Mouse (Mus musculus) forebrain, embryonic 16.5 days (tissue): ENCODE results near the gene Kidins220. TPM values are rescaled to one million over a fixed set of nuclear protein-coding genes. Genes with fewer than 3 reads are reported as not detected.

Source experiments
- ATAC-seq: fragments of 200-750 bp; cut with Nextera tagmentation; 2 replicates; pipeline ENCODE4 v1.8.0; 2017; ENCODE audit warnings: mild to moderate bottlenecking, moderate library complexity
- H3K27ac ChIP-seq: fragments of 300-500 bp; sonication (generic); 2 replicates; pipeline ENCODE4 v1.5.1; 2014; ENCODE audit warnings: low read length, control low read depth
- H3K27me3 ChIP-seq: fragments of 300-500 bp; sonication (generic); replicated peaks from 2 replicates; pipeline ENCODE4 v1.6.1; 2014; ENCODE audit warnings: low read length; ENCODE audit not compliant: control insufficient read depth, insufficient read depth
- H3K36me3 ChIP-seq: fragments of 300-500 bp; sonication (generic); 2 replicates; pipeline ENCODE4 v1.6.1; 2014; ENCODE audit not compliant: control insufficient read depth, insufficient read depth
- H3K4me1 ChIP-seq: fragments of 300-500 bp; sonication (generic); replicated peaks from 2 replicates; pipeline ENCODE4 v1.6.1; 2014; ENCODE audit warnings: low read length; ENCODE audit not compliant: control insufficient read depth, insufficient read depth
- H3K4me2 ChIP-seq: fragments of 300-500 bp; sonication (generic); 2 replicates; pipeline ENCODE4 v1.6.1; 2014; ENCODE audit warnings: mild to moderate bottlenecking, low read length, control low read depth
- H3K4me3 ChIP-seq: fragments of 300-500 bp; sonication (generic); replicated peaks from 2 replicates; pipeline ENCODE4 v1.5.1; 2014; ENCODE audit warnings: mild to moderate bottlenecking, low read length, control low read depth
- H3K9ac ChIP-seq: fragments of 300-500 bp; sonication (generic); replicated peaks from 2 replicates; pipeline ENCODE4 v1.6.1; 2014; ENCODE audit warnings: low read depth, low read length, control low read depth
- H3K9me3 ChIP-seq: fragments of 300-500 bp; sonication (generic); 2 replicates; pipeline ENCODE4 v1.6.1; 2016; ENCODE audit warnings: low read length; ENCODE audit not compliant: control insufficient read depth
- WGBS: fragments of 180-500 bp; shearing (Covaris S2); extraction: QIAGEN DNeasy Blood & Tissue Kit; methylation state at CpG from one replicate; pipeline ENCODE4 v1.1.7; 2014; 5-methylcytosine and 5-hydroxymethylcytosine counted together
- polyA plus RNA-seq: library from polyadenylated mRNA; unstranded; fragments of >200 nt; fragmentation: Nextera tagmentation; extraction: Ambion mirVana; gene quantifications from 2 replicates; pipeline ENCODE4 v1.2.1, GENCODE M21; 2015

The Kidins220 gene
- polyA plus RNA-seq, 1 experiment from 2014 or later = 179 TPM

- Histone ChIP-seq H3K9me3 (no peaks in the 10 kb centered on the region), H3K9ac (no peak overlapping the region), H3K27me3 (no peaks in the 10 kb centered on the region), H3K4me2 (no peak overlapping the region), H3K4me3 (no peak overlapping the region), H3K27ac (no peak overlapping the region), H3K4me1 (peaks cover 4% of the 10 kb centered on the region; the same call in 1 of the 2 replicates), H3K36me3 (peaks cover 16% of the 10 kb centered on the region)
- ATAC-seq = no peak
- 30% methylated on average over 7 of the region's 7 CpGs for WGBS
Measured at GRCm38 (mm10) chr12:25060901-25061300, 86.2 kb downstream of the Kidins220 start.

GRCm38 (mm10) chr12:25062264-25062663 is 87.5 kb downstream of the Kidins220 start:
- H3K9ac ChIP-seq = no peak overlapping the region
- H3K4me1 ChIP-seq = peaks cover 4% of the 10 kb centered on the region; the same call in 1 of the 2 replicates
- WGBS = 84% methylated on average over 6 of the region's 6 CpGs
- H3K27ac ChIP-seq = no peak overlapping the region
- no peaks in the 10 kb centered on the region for H3K9me3 ChIP-seq
- no peak overlapping the region for H3K4me3 ChIP-seq
- no peak for ATAC-seq
- H3K27me3 ChIP-seq = no peaks in the 10 kb centered on the region
- H3K36me3 ChIP-seq = peaks cover 7% of the 10 kb centered on the region; the same call in 1 of the 2 replicates
- H3K4me2 ChIP-seq = no peak overlapping the region

- Histone ChIP-seq H3K36me3 (no peaks in the 10 kb centered on the region), H3K4me2 (no peak overlapping the region), H3K9ac (no peak overlapping the region), H3K27ac (no peak overlapping the region), H3K9me3 (no peaks in the 10 kb centered on the region), H3K27me3 (no peaks in the 10 kb centered on the region), H3K4me3 (no peak overlapping the region), H3K4me1 (no peaks in the 10 kb centered on the region)
- 90% methylated on average over 4 of the region's 4 CpGs for WGBS
- no peak for ATAC-seq
Measured at GRCm38 (mm10) chr12:25073374-25073773, 98.6 kb downstream of the Kidins220 start.

GRCm38 (mm10) chr12:25074344-25074743 is 99.6 kb downstream of the Kidins220 start:
- Histone ChIP-seq H3K36me3 (no peaks in the 10 kb centered on the region), H3K4me1 (no peaks in the 10 kb centered on the region), H3K4me2 (no peak overlapping the region), H3K9ac (no peak overlapping the region), H3K27ac (no peak overlapping the region), H3K4me3 (no peak overlapping the region), H3K9me3 (no peaks in the 10 kb centered on the region), H3K27me3 (no peaks in the 10 kb centered on the region)
- WGBS = 88% methylated on average over 3 of the region's 3 CpGs
- ATAC-seq = no peak

- no peak overlapping the region for H3K4me3 ChIP-seq
- ATAC-seq = no peak
- WGBS = 38% methylated on average over 26 of the region's 26 CpGs
- H3K4me1 ChIP-seq = no peaks in the 10 kb centered on the region
- no peak overlapping the region for H3K9ac ChIP-seq
- H3K27me3 ChIP-seq = no peaks in the 10 kb centered on the region
- H3K27ac ChIP-seq = no peak overlapping the region
- no peak overlapping the region for H3K4me2 ChIP-seq
- H3K36me3 ChIP-seq = no peaks in the 10 kb centered on the region
- H3K9me3 ChIP-seq = no peaks in the 10 kb centered on the region
Measured at GRCm38 (mm10) chr12:25083260-25084178, 108.8 kb downstream of the Kidins220 start.

- ATAC-seq = no peak
- H3K9ac ChIP-seq = no peak overlapping the region
- 45% methylated on average over 4 of the region's 4 CpGs for WGBS
- H3K36me3 ChIP-seq = no peaks in the 10 kb centered on the region
- no peak overlapping the region for H3K4me2 ChIP-seq
- H3K27ac ChIP-seq = no peak overlapping the region
- H3K27me3 ChIP-seq = no peaks in the 10 kb centered on the region
- H3K9me3 ChIP-seq = no peaks in the 10 kb centered on the region
- H3K4me1 ChIP-seq = peaks cover 4% of the 10 kb centered on the region; the same call in 1 of the 2 replicates
- H3K4me3 ChIP-seq = no peak overlapping the region
Measured at GRCm38 (mm10) chr12:25086966-25087365, 112.2 kb downstream of the Kidins220 start.

- H3K27me3 ChIP-seq = no peaks in the 10 kb centered on the region
- H3K4me3 ChIP-seq = no peak overlapping the region
- no peak for ATAC-seq
- H3K9me3 ChIP-seq = no peaks in the 10 kb centered on the region
- peaks cover 19% of the 10 kb centered on the region for H3K4me1 ChIP-seq
- no peak overlapping the region for H3K4me2 ChIP-seq
- H3K36me3 ChIP-seq = no peaks in the 10 kb centered on the region
- no peak overlapping the region for H3K9ac ChIP-seq
- H3K27ac ChIP-seq = no peak overlapping the region
- 90% methylated on average over 1 of the region's 1 CpGs for WGBS
Measured at GRCm38 (mm10) chr12:25089433-25089832, 114.7 kb downstream of the Kidins220 start.

- 8% methylated on average over 25 of the region's 25 CpGs for WGBS
Measured at GRCm38 (mm10) chr12:25092027-25092704, 117.4 kb downstream of the Kidins220 start.

GRCm38 (mm10) chr12:25092751-25093211 is 118.1 kb downstream of the Kidins220 start:
- Histone ChIP-seq H3K4me2 (peak overlapping the region; percentile 75), H3K9me3 (no peaks in the 10 kb centered on the region), H3K4me1 (peaks cover 32% of the 10 kb centered on the region), H3K36me3 (no peaks in the 10 kb centered on the region), H3K27ac (peak overlapping the region; percentile 63; the same call in 1 of the 2 replicates), H3K9ac (peak overlapping the region; percentile 53), H3K27me3 (no peaks in the 10 kb centered on the region), H3K4me3 (peak overlapping the region; percentile 49)
- 7% methylated on average over 17 of the region's 17 CpGs for WGBS
- no peak for ATAC-seq

More at GRCm38 (mm10) chr12:25092027-25092704, 117.4 kb downstream of the Kidins220 start:
- Histone ChIP-seq H3K27ac (peak overlapping the region; percentile 63; the same call in 1 of the 2 replicates), H3K4me2 (peak overlapping the region; percentile 75), H3K36me3 (no peaks in the 10 kb centered on the region), H3K9ac (peak overlapping the region; percentile 53), H3K4me3 (peak overlapping the region; percentile 49), H3K9me3 (no peaks in the 10 kb centered on the region), H3K4me1 (peaks cover 26% of the 10 kb centered on the region), H3K27me3 (no peaks in the 10 kb centered on the region)
- peak; percentile 43 for ATAC-seq
